Mouse (Mus musculus): ENCODE results near the gene Arhgap8. TPM values are rescaled to one million over a fixed set of nuclear protein-coding genes. Genes with fewer than 3 reads are reported as not detected.
"Not testable (repeated sequence)": the region's sequence is repeated elsewhere in the genome, so short reads cannot be mapped to it uniquely, and the experiment has no call there.

Gene Arhgap8
- total RNA-seq, 2 experiments from 2014 or later = 0.83 TPM; not detected in 1

GRCm38 (mm10) chr15:84698189-84698588, 21.7 kb upstream of the Arhgap8 start:
- no peak for DNase-seq

GRCm38 (mm10) chr15:84700147-84700794, 19.6 kb upstream of the Arhgap8 start:
- peak; percentile 42 for DNase-seq

- peak; percentile 50 for DNase-seq
Measured at GRCm38 (mm10) chr15:84701947-84702346, 17.9 kb upstream of the Arhgap8 start.

GRCm38 (mm10) chr15:84702391-84703345, 17.2 kb upstream of the Arhgap8 start:
- peak; percentile 68 for DNase-seq

GRCm38 (mm10) chr15:84703992-84704391, 15.9 kb upstream of the Arhgap8 start:
- DNase-seq = no peak

- DNase-seq = no peak
Measured at GRCm38 (mm10) chr15:84705351-84705901, 14.4 kb upstream of the Arhgap8 start.

GRCm38 (mm10) chr15:84706983-84707619, 12.8 kb upstream of the Arhgap8 start:
- no peak for DNase-seq

GRCm38 (mm10) chr15:84712566-84713405, 7.1 kb upstream of the Arhgap8 start:
- DNase-seq = no peak

GRCm38 (mm10) chr15:84714730-84715129, 5.1 kb upstream of the Arhgap8 start:
- DNase-seq = peak; percentile 85

- DNase-seq = no peak
Measured at GRCm38 (mm10) chr15:84715132-84715531, 4.7 kb upstream of the Arhgap8 start.

- not testable (repeated sequence) for DNase-seq
Measured at GRCm38 (mm10) chr15:84717570-84718270, 2.1 kb upstream of the Arhgap8 start.

GRCm38 (mm10) chr15:84718785-84719184, 1.1 kb upstream of the Arhgap8 start:
- DNase-seq = no peak

GRCm38 (mm10) chr15:84720291-84721204, 696 bp downstream of the Arhgap8 start:
- no peak for DNase-seq

- DNase-seq = not testable (repeated sequence)
Measured at GRCm38 (mm10) chr15:84723656-84724055, 3.8 kb downstream of the Arhgap8 start.

GRCm38 (mm10) chr15:84724199-84724598, 4.3 kb downstream of the Arhgap8 start:
- DNase-seq = no peak

- peak; percentile 52 for DNase-seq
Measured at GRCm38 (mm10) chr15:84729685-84730084, 9.8 kb downstream of the Arhgap8 start.

GRCm38 (mm10) chr15:84730893-84731292, 11.0 kb downstream of the Arhgap8 start:
- no peak for DNase-seq

- DNase-seq = no peak
Measured at GRCm38 (mm10) chr15:84731676-84732424, 12.0 kb downstream of the Arhgap8 start.

- DNase-seq = no peak
Measured at GRCm38 (mm10) chr15:84732425-84732749, 12.5 kb downstream of the Arhgap8 start.

All from gastrocnemius, postnatal 25 days (tissue).